Mouse (Mus musculus): ENCODE data around the gene Gpr22.

Gpr22 gene

GRCm38 (mm10) chr12:31713600-31713999 lies at the start of gene Gpr22:
TSS of gene Gpr22 (minus strand) at chr12:31713947.
- DNase-seq: peak; percentile 83 to 86

- no peak for DNase-seq
Measured at GRCm38 (mm10) chr12:31755885-31756755, 42.4 kb upstream of the Gpr22 start.

GRCm38 (mm10) chr12:31754465-31754864 lies 40.7 kb upstream of the Gpr22 start:
- DNase-seq: no peak

GRCm38 (mm10) chr12:31749846-31750245 lies 36.1 kb upstream of the Gpr22 start:
- DNase-seq: no peak

DNA sequence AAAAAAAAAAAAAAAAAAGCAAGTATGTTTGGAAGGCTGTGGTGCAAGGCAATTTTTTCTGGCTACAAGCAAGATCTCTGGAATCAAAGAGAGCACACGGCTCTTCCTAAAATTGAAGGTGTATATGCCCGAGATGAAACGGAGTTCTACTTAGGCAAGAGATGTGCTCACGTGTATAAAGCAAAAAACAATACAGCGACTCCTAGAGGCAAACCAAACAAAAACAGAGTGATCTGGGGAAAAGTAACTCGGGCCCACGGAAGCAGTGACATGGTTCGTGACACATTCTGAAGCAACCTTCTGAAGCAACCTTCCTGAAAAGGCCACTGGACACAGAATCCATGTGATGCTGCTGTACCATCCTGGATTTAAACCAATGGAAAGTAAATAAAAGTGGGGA lies 33.6 kb upstream of the Gpr22 start:
- DNase-seq: no peak

- DNase-seq: no peak
Measured at GRCm38 (mm10) chr12:31734616-31735015, 20.9 kb upstream of the Gpr22 start.

- no peak for DNase-seq
Measured at GRCm38 (mm10) chr12:31730126-31730525, 16.4 kb upstream of the Gpr22 start.

DNA sequence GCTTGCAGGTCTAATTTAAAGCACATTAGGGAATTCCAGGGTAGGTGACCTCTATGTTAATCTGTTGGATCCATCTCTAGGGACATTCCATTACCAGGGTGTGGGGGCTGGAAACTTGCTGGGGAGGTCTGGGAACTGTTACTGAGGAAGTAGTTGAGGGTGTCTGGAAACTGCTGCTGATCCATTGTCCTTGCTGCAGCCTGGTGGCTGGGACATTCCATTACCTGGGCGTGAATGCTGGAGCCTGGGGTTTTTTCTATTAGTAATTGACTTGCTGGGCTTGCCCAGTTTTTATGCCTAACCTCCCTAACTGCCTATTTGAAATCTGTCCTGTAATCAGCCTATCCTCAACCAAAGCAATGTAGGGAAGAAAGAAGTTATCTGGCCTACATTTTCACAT lies 13.0 kb upstream of the Gpr22 start:
- no peak for DNase-seq

DNA sequence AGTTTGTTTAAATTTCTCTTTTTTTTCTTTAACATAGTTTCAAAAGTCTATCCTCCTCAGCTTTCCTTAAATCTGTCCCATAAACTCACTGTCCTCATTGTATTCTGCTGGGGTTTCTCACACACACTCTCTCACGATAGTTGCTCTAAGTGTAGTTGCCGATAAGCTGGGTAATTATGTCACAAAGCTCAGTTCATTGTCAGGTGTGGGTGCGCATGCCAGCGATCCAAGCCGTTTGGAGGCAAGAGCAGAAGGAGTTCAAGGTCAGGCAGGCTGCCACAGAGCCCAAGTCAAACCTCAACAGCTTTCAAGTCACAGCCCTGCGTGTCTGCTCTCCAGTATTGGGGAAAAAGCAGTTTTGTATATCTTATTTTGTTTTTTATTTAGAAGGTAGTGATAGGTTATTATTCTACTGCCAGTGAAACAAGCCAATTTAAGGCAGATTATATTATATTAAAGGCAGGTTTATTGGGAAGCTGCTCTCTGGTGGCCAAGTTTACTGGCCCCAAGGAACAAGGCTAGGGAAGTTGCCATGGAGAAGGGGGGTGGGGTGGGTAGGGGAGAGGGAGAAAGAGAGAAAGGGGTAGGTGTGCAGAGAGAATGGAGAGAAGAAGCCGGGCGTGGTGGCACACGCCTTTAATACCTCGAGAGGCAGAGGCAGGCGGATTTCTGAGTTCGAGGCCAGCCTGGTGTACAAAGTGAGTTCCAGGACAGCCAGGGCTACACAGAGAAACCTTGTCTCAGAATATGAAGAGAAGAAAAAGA lies 11.9 kb upstream of the Gpr22 start:
- no peak for DNase-seq

GRCm38 (mm10) chr12:31724576-31724975 lies 10.8 kb upstream of the Gpr22 start:
- DNase-seq: no peak

DNA sequence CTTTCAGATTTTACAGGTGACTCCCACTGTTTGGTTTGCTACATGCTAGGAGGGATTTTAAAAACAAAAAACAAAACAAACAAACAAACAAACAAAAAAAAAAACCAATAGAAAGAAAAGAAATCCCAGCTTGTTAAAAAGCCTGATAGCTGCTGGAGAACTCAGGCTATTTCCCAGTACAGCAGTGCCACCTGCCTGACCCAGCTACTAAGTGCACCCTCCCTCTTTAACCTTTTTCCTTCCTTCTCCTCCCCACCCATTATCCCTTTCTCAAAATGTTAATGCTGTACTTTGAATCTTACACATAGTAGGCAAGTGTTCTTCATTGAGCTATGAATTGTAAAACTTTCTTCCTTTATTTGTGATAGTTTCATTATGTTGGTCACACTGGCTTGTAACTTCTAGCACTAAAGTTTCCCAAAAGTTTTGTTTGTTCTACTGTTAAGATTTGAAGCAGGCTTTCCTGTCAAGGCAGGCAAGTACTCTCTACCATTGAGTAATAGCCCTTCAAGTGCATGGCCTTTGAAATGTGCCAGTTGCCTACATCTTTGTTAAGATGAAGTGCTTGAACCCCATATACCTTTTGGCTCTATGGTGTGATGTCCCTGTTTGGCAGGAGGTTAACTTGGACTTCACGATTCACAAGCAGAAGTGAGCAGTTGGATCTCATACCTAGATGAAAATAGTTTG lies 6.0 kb upstream of the Gpr22 start:
- peak in 1 of 2 experiments; percentile 47 for DNase-seq

DNA sequence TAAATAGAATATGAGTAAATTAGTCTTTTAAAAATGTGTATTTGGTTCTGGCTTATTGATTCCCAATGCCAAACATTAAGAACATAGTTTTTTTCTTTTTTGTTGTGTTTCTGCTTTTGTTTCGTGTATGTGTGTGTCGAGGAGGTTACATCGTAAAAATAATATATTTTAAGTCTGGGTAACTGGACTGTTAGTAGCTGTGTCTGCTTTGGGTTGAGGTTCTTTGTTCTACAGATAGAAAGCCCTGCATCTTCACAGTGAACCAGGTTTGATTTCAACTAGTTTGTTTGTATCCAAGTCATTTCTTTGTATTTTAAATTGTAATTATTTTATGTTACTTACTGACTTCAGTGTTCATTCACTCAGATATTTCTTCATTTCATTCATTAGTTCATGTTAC lies 323 bp upstream of the Gpr22 start:
- DNase-seq: no peak

DNA sequence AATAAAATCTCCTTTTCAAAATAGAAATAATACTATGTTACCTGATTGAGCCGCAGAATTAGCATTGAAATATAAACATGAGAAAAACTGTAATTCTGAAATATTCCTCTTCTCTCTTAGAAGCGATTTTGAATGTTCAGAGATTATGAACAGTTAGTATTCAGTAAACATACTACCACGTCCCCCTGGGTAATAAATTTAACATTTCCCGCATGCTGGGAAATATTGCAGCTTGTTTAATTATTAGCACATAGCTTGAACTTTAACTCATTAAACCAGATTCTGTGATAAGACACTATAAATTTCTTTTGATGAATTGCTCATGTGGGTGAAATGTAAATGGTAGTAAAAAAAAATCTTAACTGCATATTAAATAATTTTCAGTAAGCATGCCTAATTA lies 1.0 kb downstream of the Gpr22 start:
- DNase-seq: no peak

DNA sequence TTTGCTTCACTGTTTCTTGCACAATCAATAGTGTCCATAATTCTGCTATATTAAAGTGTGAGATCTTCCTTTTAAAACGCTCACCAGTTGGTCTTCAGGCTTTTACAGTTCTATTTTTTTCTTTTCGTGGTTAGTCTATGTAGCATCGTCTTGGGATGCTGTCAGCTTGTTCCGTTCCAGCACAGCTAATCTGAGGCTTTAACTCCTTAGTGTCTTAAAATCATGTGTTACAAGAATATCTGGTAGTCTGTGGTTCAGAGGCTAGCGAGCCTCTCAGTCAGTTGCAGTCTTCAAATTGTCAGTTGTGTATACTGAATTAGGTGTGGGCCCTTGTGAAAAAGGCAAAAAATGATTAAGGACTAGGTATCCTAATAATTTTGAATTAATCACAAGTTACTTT lies 1.5 kb downstream of the Gpr22 start:
- DNase-seq: peak; percentile 49 to 52

DNA sequence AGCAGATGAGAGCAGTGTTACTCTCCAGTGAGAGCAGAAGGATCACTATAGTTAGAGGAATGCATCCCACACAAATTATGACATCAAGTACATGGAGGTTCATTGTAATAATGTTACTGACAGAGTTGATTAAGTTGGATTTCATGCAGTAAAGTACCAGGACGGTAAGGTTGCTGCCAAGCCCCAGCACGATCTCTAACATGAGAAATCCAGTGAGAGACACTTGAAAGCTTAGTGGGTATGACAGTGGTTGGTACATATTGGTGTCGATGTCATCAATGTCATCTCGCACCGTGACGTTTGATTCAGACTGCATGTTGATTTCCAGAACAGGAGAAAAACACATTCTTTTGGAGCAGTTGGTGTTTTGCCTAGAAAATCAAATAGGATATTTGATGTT lies 4.1 kb downstream of the Gpr22 start:
- DNase-seq: no peak

- DNase-seq: no peak
Measured at GRCm38 (mm10) chr12:31707531-31707930, 6.2 kb downstream of the Gpr22 start.

DNA sequence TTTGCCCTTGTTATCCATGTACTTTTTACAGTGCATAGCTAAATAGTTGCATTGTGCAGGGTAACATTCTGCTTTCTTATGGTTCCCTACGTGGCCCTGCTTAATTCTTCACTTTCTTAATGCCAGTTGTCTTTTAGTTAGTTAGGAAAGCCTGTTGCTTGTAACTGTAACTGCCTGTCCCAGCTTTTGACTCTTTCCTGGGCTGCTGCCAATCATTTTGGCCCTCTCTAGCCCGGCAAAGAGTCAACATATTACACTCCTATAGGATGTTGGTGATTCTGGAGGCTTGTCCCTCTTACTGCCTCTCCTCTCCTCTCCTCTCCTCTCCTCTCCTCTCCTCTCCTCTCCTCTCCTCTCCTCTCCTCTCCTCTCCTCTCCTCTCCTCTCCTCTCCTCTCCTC lies 7.6 kb downstream of the Gpr22 start:
- DNase-seq: peak; percentile 34 to 58

DNA sequence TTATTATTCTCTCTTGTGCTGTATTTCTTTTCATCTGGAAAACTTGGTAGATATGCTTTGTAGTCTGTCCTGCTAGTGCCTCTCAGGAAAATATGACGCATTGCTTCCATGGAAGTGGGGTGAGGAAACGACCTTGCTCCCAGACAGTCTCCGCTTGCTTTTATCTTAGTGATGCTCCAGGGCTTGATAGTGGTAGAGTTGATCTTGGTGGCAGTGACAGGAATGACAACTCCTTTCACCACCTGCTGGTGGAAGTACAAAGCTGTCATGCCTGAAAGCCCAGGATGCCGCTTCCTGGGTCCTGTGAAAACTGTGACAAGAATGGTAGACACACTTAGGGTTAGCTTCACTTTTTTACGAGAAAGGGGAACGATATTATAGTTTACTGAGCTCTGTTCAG lies 9.8 kb downstream of the Gpr22 start:
- DNase-seq: no peak

GRCm38 (mm10) chr12:31701411-31701810 lies 12.3 kb downstream of the Gpr22 start:
- DNase-seq: no peak

DNA sequence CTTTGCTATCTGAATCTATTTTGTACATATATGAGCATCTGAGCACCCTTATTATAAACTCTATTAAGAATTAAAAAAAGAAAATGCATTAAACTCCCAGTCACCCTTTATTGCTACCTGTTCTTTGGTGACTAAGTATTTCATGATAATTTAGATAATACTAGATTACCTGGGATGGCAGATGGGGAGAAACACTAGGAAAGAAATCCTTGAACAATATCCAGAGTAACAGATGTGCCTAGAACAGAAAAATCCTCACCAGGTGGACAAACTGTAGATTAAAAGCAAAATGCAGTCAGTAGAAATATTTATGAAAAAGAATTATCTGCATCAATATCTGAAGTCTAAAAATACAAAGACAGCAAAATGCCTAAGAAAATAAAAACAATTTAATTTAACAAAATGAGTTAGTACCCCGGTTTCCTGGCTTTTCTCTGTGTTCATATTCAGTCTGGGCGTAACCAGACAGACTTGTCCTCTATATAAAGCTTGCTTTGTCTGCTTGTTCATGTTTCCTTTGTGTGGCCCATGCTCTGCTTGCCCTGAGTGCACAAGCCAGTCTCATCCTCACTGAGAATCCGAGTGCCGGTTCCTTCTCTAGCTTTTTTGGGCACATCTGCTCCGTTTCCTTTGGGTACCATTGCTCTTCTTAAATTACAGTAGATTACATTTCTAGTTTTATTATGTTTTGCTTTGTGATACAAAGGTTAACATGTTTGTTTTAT lies 13.0 kb downstream of the Gpr22 start:
- DNase-seq: no peak

DNA sequence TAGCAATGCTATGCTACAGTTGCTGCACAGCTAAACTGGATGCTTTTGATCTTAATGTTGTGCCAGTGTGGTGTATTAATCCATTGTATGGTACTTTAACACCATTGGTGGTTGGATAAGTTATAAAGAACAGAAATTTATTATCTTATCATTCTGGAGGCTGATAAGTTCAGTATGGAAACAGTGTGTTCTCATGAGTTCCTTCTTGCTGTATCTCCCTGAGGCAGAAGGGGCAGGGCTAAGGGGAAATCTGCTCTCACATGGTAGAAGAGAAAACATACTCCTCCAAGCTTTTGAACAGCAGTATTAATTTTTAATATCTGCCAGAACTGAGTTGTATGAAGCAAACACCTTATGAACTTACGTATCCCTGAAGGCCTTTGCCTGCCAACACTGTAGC lies 20.5 kb downstream of the Gpr22 start:
- no peak for DNase-seq

DNA sequence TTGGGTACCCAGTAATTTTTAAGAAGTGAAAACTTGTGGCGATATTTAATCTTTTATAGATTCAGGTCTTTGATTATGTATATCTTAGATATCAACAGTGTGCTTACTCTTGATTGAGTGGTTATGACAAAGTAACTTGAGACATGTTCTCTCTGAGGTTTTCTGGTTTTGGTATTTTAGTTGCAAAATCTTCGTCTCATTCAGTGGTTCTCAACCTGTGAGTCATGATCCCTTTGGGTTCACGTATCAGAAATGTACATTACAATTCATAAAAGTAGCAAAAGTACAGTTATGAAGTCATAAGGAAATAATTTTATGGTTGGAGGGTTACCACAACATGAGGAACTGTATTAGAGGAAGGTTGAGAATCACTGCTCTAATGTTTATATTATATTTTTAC lies 27.1 kb downstream of the Gpr22 start:
- DNase-seq: no peak

DNA sequence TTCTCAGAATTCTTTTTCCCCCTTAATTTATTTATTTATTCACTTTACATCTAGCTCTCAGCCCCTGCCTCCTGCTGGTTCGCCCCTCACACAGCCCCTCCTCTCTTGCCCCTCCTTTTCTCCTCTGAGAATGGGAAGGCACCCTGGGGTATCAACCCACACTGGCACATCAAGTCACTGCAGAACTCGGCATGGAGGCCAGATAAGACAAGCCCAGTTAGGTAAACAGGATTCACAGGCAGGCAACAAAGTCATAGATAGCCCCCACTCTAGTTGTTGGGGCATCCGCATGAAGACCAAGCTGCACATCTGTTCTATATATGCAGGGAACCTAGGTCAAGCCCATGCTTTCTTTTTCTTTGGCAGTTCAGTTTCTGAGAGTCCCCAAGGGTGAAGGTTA lies 46.6 kb downstream of the Gpr22 start:
- DNase-seq: no peak
